Mouse (Mus musculus) embryonic facial prominence, embryonic 13.5 days (tissue): ENCODE measurements around the gene Zp1. TPM values are rescaled to one million over a fixed set of nuclear protein-coding genes. Genes with fewer than 3 reads are reported as not detected.

ENCODE experiments used
- ATAC-seq: fragments of 200-750 bp; cut with Nextera tagmentation; 2 replicates; pipeline ENCODE4 v1.8.0; 2017; ENCODE audit warnings: low read depth; ENCODE audit not compliant: insufficient number of reproducible peaks, insufficient read depth, low FRiP score, low TSS enrichment
- H3K27ac ChIP-seq: fragments of 300-500 bp; sonication (generic); 2 replicates; pipeline ENCODE4 v1.5.1; 2015; ENCODE audit warnings: moderate library complexity, mild to moderate bottlenecking, inconsistent platforms
- H3K27me3 ChIP-seq: fragments of 300-500 bp; sonication (generic); 2 replicates; pipeline ENCODE4 v1.6.1; 2015; ENCODE audit warnings: mild to moderate bottlenecking, inconsistent platforms
- H3K36me3 ChIP-seq: fragments of 300-500 bp; sonication (generic); 2 replicates; pipeline ENCODE4 v1.6.1; 2015; ENCODE audit warnings: mild to moderate bottlenecking, inconsistent platforms
- H3K4me1 ChIP-seq: fragments of 300-500 bp; sonication (generic); 2 replicates; pipeline ENCODE4 v1.6.1; 2015; ENCODE audit warnings: inconsistent platforms
- H3K4me2 ChIP-seq: fragments of 300-500 bp; sonication (generic); 2 replicates; pipeline ENCODE4 v1.6.1; 2015; ENCODE audit warnings: moderate library complexity, mild to moderate bottlenecking, inconsistent platforms
- H3K4me3 ChIP-seq: fragments of 300-500 bp; sonication (generic); 2 replicates; pipeline ENCODE4 v1.5.1; 2015; ENCODE audit warnings: mild to moderate bottlenecking, inconsistent platforms
- H3K9ac ChIP-seq: fragments of 300-500 bp; sonication (generic); 2 replicates; pipeline ENCODE4 v1.6.1; 2015; ENCODE audit warnings: mild to moderate bottlenecking, inconsistent platforms
- H3K9me3 ChIP-seq: fragments of 300-500 bp; sonication (generic); 2 replicates; pipeline ENCODE4 v1.6.1; 2016; ENCODE audit warnings: inconsistent platforms
- WGBS: fragments of 180-500 bp; shearing (Covaris S2); methylation state at CpG from one replicate; pipeline ENCODE4 v1.1.7; 2015; ENCODE audit warnings: mixed read lengths; 5-methylcytosine and 5-hydroxymethylcytosine counted together
- polyA plus RNA-seq: library from polyadenylated mRNA; unstranded; fragments of >200 nt; fragmentation: Nextera tagmentation; extraction: Ambion mirVana; gene quantifications from 2 replicates; pipeline ENCODE4 v1.2.1, GENCODE M21; 2015

Zp1 gene
- polyA plus RNA-seq, 1 experiment from 2014 or later: not detected

DNA sequence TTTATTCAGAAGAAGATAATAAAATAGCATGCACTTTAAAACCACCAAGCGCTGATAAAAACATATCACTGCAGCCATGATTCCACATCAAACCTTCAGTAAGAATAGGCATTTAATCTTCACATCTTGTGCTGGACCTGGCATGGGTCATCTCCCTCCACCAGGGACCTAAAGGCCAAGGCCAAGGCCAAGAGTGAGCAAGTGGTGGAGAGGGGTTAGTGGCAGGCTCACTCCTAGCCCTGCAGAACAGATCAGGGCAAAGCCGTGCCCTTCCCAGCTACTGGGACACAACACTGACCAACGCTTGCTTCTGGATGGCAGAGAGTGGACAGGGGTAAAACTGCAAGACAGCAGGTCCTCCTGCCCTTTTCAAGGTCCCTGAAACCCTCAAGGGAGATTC is 49.8 kb downstream of the Zp1 start:
- WGBS: 89% methylated on average over 3 of the region's 3 CpGs
- ATAC-seq: no peak
- H3K36me3 ChIP-seq: peaks cover 51% of the 10 kb centered on the region
- H3K9me3 ChIP-seq: no peaks in the 10 kb centered on the region
- H3K27me3 ChIP-seq: no peaks in the 10 kb centered on the region
- H3K4me3 ChIP-seq: no peak overlapping the region
- H3K27ac ChIP-seq: peak overlapping the region; percentile 90
- H3K4me1 ChIP-seq: peaks cover 33% of the 10 kb centered on the region
- 0 out of 2 replicates have a peak overlapping the region, but pooled peaks have one; percentile 49 for H3K9ac ChIP-seq
- no peak overlapping the region for H3K4me2 ChIP-seq

GRCm38 (mm10) chr19:10869886-10870527 is 50.4 kb downstream of the Zp1 start, which contains the start of gene Tmem132a:
Tmem132a (minus strand) TSS chr19:10869940.
- 3% methylated on average over 8 of the region's 8 CpGs for WGBS
- peaks cover 33% of the 10 kb centered on the region for H3K4me1 ChIP-seq
- no peaks in the 10 kb centered on the region for H3K9me3 ChIP-seq
- ATAC-seq: no peak
- H3K4me2 ChIP-seq: peak within 1 kb of the TSS; percentile 86
- H3K27me3 ChIP-seq: no peaks in the 10 kb centered on the region
- peak within 1 kb of the TSS; percentile 79 for H3K4me3 ChIP-seq
- peaks cover 57% of the 10 kb centered on the region for H3K36me3 ChIP-seq
- H3K27ac ChIP-seq: peak within 1 kb of the TSS; percentile 90
- H3K9ac ChIP-seq: peak within 1 kb of the TSS; percentile 94

GRCm38 (mm10) chr19:10869241-10869885 is 51.1 kb downstream of the Zp1 start:
- no peaks in the 10 kb centered on the region for H3K27me3 ChIP-seq
- H3K4me3 ChIP-seq: peak overlapping the region; percentile 79
- no peaks in the 10 kb centered on the region for H3K9me3 ChIP-seq
- peaks cover 33% of the 10 kb centered on the region for H3K4me1 ChIP-seq
- peak; percentile 84 for ATAC-seq
- under 1% methylated on average over 40 of the region's 43 CpGs for WGBS
- peak overlapping the region; percentile 90 for H3K27ac ChIP-seq
- H3K36me3 ChIP-seq: peaks cover 63% of the 10 kb centered on the region
- H3K4me2 ChIP-seq: peak overlapping the region; percentile 86
- peak overlapping the region; percentile 94 for H3K9ac ChIP-seq

DNA sequence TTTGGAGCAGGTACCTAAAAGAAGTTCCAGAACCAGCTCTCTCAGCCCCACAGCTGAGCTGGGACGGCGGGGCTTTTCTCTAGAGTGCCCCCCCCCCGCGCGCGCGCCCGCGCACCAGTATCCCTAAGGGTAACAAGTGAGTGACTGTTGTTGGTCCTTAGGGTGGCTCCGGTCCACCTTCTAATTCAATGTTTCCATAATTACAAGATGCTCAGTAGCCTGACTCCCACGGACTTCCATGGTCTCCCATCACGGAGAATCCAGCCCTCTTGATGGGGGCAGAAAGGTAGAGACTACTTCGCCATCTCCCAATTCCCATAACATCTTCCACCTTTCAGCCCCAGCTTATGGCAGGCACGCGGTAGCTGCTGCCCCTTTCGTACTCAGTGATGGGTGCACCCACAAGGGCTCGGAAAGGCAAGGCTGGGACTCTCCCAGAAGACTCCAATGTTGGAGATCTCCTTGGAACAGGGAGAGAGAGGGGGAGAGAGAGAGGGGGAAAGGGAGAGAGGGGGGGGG is 51.8 kb downstream of the Zp1 start:
- Histone ChIP-seq H3K9me3 (no peaks in the 10 kb centered on the region), H3K4me2 (peak overlapping the region; percentile 86), H3K27ac (peak overlapping the region; percentile 90), H3K4me1 (peaks cover 33% of the 10 kb centered on the region), H3K27me3 (no peaks in the 10 kb centered on the region), H3K36me3 (peaks cover 63% of the 10 kb centered on the region), H3K9ac (peak overlapping the region; percentile 94), H3K4me3 (peak overlapping the region; percentile 79)
- WGBS: 1% methylated on average over 17 of the region's 17 CpGs
- no peak for ATAC-seq

- Histone ChIP-seq H3K9me3 (no peaks in the 10 kb centered on the region), H3K4me1 (peaks cover 33% of the 10 kb centered on the region), H3K36me3 (peaks cover 63% of the 10 kb centered on the region), H3K27me3 (no peaks in the 10 kb centered on the region), H3K4me2 (peak overlapping the region; percentile 86), H3K4me3 (peak overlapping the region; percentile 79), H3K9ac (peak overlapping the region; percentile 94), H3K27ac (peak overlapping the region; percentile 90; the same call in 1 of the 2 replicates)
- ATAC-seq: no peak
- 20% methylated on average over 5 of the region's 5 CpGs for WGBS
These were observed 52.3 kb downstream of the Zp1 start for GRCm38 (mm10) chr19:10867946-10868622.

- no peaks in the 10 kb centered on the region for H3K27me3 ChIP-seq
- no peak overlapping the region for H3K4me3 ChIP-seq
These were observed 54.1 kb downstream of the Zp1 start for GRCm38 (mm10) chr19:10866351-10866750.

More at GRCm38 (mm10) chr19:10866351-10866750, 54.1 kb downstream of the Zp1 start:
- H3K4me1 ChIP-seq: peaks cover 33% of the 10 kb centered on the region
- H3K27ac ChIP-seq: no peak overlapping the region
- WGBS: 94% methylated on average over 13 of the region's 13 CpGs
- no peak overlapping the region for H3K4me2 ChIP-seq
- no peak for ATAC-seq
- H3K9ac ChIP-seq: no peak overlapping the region
- no peaks in the 10 kb centered on the region for H3K9me3 ChIP-seq
- H3K36me3 ChIP-seq: peaks cover 63% of the 10 kb centered on the region

Other genes starting within 250 kb of the Zp1 start
- gene Pga5, start 242.6 kb downstream of the Zp1 start, polyA plus RNA-seq: not detected in 2 replicates
- gene Vps37c, start 231.9 kb downstream of the Zp1 start, polyA plus RNA-seq: 36.4 and 36.8 TPM in 2 replicates
- gene Cd5, start 181.6 kb downstream of the Zp1 start, polyA plus RNA-seq: 0.41 and 0.42 TPM in 2 replicates
- gene Cd6, start 90.6 kb downstream of the Zp1 start, polyA plus RNA-seq: 0.08 and 0.15 TPM in 2 replicates
- 0.34 and 0.41 TPM in 2 replicates for gene Slc15a3, start 80.9 kb downstream of the Zp1 start, polyA plus RNA-seq
- gene Tmem132a, start 50.7 kb downstream of the Zp1 start, polyA plus RNA-seq: 99.9 and 107 TPM in 2 replicates
- 82.6 and 87.1 TPM in 2 replicates for gene Tmem109, start 38.6 kb downstream of the Zp1 start, polyA plus RNA-seq
- gene Prpf19, start 25.4 kb downstream of the Zp1 start, polyA plus RNA-seq: 45.3 and 47.5 TPM in 2 replicates
- 0.10 TPM in 1 of 2 replicates, not detected in the other for gene Ptgdr2, start 16.5 kb upstream of the Zp1 start, polyA plus RNA-seq
- gene Ccdc86, start 28.6 kb upstream of the Zp1 start, polyA plus RNA-seq: 27.4 and 31.6 TPM in 2 replicates
- not detected in 2 replicates for gene Ms4a10, start 54.0 kb upstream of the Zp1 start, polyA plus RNA-seq
- not detected in 2 replicates for gene Ms4a15, start 72.6 kb upstream of the Zp1 start, polyA plus RNA-seq
- not detected in 2 replicates for gene Ms4a18, start 97.4 kb upstream of the Zp1 start, polyA plus RNA-seq
- not detected in 2 replicates for gene Ms4a8a, start 160.5 kb upstream of the Zp1 start, polyA plus RNA-seq
- not detected in 2 replicates for gene 1700017D01Rik, start 210.2 kb upstream of the Zp1 start, polyA plus RNA-seq
- gene 1700025F22Rik, start 244.7 kb upstream of the Zp1 start, polyA plus RNA-seq: not detected in 2 replicates